Mouse (Mus musculus): ENCODE data around the gene Pcyt2. TPM values are rescaled to one million over a fixed set of nuclear protein-coding genes. Genes with fewer than 3 reads are reported as not detected.

Gene Pcyt2
- total and polyA plus RNA-seq, 3 experiments: 201 to 610 (median 344) TPM

DNA sequence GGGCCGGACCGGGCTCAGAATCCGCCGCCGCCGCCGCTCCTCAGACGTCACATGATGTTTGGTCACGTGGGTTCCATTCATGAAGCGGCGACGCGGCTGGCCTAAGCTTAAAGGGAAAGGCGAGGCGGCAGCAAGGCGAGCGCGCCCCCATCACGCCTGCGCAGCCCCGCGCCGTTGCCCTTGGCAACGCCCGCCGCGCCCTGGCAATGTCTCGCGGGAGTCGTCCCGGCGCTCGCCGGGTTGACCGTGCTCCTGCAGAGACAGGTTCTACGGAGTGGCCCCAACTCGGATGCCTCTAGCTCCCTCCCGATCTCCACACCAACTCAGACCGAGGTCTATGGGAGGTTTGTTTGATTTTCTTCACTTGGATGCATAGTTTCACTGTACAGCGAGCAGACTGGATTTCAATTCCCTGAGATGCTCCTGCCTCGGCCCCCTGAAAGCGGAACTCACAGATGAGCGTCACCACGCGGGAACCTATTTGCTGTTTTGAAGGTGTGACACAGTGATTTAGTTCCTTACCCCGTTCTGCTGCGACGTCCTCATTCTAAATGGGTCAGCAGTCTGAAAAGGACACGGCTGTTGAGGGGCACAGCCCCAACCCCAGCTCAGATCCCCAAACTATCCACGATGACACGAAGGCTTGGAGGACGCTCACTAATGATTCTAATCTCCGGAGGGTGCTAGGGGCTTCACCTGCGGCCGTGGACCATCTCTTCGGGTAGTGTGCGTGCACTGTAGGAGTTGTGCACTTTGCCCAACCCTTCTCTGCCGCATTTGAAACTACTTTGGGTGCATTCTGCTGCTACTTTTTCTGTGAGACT lies 16.0 kb upstream of the Pcyt2 start, which contains the start of gene Mafg:
Gene Mafg (minus strand): TSS at position 81 of the 824 bp plus-strand sequence.
- peak; percentile 96 for DNase-seq

DNA sequence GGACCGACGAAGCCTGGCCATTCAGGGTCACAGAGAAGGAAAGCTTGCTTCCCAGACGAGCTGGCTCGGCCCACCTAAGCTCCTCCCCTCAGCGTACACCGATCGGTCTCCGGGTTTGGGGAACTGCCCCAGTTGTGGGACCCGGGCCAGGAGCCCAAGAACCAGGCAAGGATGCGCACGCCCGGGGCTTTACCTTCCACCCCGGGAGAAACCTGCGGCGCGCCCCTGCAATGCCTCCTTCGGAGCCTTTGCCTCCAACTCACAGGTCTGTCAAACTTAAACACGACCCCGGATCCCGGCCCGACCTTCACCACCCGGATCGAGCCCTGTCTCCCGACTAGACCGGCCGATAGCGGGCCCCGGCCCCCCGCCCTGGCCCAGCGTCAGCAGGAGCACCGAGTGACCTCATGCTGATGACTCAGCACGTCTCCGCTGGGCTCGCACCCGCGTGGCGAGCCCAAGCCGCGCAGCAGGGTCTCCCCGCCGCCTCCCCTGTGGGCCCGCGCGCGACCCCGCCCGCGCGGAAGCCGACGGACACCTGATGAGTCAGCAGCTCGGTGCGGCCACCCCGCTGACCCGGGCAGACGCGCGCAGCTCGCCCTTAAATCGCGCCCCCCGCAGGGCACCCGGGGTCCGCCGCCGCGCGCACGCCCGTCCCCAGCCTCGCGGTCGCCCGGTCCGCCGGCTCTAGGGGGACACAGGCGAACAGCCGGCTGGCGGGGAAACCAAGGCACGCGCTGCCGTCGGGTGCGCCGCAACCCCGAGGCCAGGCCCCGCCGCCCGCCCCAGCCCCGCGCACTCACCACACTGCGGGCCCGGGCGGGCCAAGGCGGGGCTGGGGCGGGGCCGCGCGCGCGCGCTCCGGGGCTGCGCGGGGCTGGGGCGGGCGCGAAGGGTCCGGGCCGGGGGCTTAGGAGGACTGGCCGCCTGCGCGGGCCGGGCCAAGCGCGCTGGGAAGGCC lies 15.1 kb upstream of the Pcyt2 start:
- peak; percentile 92 for DNase-seq

DNA sequence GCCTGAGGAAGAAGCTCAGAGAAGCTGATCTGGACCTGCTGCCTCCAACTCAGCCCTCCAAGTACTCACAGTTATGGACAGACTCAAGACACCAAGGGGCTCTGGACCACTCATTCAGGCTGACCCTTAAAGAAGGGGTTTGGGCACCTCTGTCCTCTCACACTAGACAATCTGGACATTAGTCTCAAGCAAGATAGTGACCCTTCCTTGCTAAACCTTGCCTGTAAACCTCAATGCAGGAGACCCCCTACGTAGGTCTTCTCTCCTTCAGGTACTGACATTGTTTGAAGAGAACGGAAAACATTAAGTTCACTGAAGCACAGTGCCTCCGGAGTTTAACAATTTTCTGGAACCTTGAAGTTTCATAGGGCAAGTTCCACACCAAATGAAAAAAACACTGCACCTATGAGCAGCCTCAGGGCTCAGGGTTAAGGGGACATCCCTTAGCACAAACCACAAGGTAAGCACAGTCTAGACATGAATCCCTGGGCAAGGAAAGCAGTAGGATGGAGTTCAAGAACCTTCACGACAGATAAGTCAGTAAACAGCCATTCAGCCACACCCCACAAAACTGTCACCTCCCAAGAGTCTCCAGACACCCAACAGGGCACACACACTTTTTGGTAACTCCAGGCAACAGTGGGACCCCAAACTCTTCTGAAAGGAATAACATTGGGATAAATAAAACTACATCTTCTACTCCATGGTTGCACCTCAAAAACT lies 14.2 kb upstream of the Pcyt2 start:
- no peak for DNase-seq

DNA sequence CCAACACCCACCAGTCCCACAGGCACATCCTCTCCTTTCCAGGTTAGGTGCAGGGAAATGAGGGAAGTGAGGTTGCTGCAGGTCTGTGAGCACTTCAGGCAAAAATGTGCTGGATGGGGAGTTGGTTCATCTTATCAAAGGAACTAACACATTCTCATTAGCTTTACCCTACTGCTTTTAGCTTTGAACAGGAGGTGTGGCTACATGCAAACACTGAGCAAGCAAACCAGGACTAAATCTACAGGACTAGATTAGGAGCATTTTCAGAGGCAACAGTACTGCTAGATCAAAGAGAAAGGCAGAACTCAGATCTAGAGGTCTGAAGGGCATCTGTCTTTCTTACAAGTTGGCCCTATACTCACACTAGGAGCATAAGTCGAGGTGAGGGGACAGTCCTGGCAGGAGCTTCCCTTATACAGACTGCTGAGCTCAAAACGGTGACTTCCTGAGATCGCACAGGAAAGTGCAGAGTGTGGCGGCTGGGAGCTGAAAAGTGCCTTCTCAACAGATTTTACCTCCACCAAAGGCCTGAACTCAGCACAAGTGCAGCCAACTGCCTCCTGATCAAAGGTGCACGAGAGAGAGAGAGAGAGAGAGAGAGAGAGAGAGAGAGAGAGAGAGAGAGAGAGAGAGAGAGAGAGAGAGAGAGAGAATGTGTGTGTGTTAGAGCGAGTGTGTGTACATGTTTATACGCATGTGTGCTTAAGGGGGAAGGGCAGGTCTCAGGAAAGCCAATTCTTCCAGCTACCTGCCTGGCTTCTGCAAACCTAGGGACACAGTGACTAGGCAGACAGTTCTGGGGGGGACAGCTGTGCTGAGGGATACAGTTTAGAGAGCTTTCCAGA lies 13.4 kb upstream of the Pcyt2 start:
- DNase-seq: no peak

DNA sequence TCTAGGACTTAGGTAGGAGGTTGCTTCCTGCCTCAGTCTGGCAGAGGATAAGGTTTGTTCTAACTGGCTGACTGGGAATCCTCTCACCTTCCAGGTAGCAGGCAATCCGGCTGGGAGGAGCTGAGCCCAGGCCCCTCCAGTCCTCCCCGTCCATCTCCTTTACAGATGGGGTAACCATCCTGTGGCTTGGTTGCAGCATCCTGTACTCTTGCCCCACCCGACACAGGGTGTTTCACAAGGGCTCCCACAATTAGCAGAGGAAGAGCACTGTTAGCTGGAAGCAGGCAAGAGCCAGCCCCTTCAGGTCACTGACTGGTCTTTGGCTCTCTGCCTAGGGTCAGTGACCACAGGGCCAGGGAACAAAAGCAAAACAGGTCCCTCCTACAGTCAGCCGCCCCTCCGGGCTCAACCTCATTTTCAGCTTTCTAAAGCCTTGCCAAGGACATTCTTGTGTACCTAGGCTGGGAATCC lies 12.7 kb upstream of the Pcyt2 start:
- DNase-seq: peak; percentile 75

DNA sequence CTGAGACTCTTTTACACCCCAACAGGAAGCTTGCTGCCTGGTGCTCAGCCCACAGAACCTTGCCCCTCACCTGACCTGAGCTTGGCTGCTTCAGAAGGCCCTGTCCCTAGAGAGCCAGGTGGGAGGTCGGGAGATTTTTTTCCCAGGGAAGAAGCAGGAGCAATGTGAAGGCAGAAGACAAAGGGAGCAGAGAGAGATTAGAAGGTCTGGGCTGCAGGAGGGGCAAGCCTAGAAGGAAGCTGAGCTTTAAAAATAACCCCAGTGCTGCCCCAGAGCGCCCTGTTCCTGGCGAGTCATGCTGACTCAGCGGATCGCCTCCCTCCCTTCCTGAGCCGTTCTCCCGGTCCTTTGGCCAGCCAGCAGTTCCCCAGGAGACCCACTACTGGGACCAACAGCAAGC lies 12.2 kb upstream of the Pcyt2 start:
- peak; percentile 76 for DNase-seq

DNA sequence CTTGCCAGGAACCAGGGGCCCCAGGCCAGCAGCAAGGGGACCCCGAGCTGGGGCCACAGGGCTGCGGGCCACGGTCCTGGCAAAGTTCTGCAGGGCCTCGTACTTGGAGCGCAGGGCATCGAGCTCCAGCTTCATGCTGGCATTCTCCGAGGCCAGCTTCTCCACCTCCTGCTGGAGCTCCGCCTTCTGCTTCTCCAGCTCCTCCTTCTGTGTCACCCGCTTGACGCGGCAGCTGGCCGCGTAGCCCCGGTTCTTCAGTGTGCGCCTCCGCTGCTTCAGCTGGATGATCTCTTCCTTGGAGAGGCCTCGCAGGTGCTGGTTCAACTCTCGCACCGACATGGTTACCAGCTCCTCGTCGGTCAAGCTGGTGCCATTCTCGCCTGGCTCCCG lies 11.6 kb upstream of the Pcyt2 start:
- peak; percentile 77 for DNase-seq

DNA sequence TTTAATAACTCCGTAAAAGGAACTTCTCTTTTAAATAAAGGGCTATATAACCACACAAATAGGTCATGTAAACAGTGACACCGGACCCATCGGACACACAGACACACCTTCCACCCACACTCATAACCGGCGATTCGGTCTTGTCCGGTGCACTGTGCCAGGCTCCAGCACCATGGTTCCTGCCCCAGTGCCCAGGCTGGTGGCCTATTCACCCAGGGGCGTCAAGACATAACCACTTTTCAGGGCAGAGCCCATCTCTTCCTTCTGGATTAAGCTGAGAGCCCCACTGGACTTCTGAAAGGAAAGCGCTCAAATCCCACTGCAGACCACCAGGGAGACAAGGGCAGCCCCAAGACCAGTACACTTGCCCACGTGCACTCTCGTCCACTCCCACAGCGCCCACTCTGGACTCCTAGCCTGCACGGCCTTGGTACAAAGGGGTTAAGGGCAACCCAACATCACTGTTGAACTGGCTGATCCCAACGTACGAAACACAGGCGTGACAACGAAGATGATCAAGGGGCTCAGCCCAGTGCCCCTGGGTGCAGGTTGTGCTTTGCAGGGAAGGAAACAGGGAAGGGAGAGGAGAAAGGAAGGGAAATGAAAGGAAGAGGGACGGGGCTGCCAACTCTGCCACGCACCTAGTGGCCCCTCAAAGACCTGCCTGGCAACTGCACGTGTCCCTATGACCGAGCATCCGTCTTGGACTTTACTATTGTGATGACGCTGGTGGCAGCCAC lies 11.0 kb upstream of the Pcyt2 start:
- no peak for DNase-seq

DNA sequence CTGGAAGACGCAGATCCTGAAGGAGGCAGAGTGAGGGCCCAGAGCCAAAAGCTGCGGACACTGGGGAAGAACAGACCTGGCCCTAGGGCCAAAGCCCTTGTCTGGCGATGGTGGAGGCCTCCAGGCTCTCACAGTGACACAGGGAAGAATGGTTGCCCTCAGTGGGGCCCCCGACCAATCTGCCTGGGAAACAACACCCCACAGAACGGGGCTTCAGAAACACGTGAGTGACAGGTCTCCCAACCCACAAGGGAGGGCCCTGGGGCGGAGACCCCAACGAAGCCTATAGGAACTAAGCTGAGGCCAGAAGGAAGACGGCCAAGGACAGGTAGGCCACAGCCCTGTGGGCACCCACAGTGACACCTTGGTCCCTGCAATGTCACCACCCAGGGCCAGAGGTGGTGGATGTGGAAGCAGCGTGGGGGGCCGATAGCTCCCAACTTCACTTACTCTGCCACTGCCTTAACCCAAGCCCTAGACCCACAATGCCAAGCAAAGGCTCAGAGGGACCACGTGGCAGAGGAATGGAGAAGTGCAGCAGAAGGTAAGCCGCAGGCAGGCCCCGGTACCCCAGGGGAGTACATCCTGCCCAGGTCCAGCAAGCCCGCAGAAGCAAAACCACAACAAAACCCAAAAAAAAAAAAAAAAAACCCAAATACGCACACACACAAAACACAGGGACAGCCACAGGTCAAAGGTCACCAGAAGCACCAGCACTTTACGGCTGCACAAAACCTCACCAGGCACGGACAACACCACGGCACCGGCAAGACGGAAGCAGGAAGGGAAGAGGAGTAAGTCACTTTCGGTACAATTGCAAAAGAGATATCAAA lies 9.9 kb upstream of the Pcyt2 start:
- no peak for DNase-seq

DNA sequence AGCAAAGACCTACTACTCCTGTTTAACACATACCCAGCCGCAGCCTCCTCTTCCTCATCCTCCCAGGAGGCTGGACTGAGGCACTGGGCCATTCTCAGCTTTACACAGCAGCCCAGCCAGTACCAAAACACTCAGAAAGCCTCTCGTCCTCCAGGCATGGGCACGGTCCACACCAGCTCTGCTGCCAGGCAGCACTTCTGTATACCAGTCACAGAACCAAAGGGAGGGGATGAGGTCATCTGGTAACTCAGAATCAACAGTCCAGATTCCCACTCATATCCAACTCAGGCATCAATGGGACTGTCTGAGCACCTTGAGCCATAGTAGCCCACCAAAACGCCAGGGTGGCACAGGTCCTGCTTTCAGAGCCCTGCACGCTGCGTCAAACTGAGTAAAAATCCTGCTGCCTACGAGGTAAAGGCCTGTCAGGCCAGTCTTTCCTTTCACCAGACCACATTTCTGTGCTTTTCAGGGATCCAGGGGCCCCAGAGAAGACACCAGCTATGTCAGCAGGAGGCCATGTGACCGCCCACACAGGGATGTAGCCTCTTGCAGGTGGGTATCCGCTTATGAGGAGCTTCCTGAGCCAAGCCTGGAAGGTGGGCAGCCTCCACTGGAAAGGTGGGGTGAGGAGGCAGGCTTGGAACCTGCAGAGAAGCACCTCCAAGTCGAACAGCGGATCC lies 9.2 kb upstream of the Pcyt2 start:
- no peak for DNase-seq

DNA sequence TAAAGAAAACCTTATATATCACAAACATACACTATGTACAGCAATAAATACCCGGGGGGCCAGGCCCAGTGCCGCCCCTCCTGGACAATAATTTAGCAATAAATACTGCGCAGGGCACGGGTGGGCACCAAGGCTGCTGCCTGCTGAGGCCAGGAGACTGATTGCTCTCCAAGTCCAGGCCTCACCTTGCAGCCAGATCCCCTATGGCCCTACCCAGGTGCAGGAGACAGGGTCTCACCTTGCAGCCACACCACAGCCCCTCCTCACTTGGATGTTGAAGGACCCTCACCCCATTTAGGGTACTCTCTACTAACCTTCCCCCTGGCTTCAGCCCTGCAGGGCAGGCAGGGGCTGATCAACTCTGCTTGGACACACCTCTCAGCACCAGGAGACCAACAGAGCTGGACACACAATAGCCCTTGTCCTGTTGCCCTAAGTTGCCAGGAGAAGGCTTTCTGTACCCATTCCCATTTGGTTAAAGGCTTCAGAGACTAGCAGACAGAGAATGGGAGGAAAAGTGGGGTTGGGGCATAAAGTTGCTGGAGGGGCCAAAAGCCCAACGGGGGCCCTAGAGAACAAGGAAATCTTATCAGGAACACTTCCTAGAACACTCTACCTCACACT lies 7.5 kb upstream of the Pcyt2 start, which contains the start of gene Sirt7:
Gene Sirt7 (minus strand): TSS at position 89 of the 624 bp plus-strand sequence.
- no peak for DNase-seq

DNA sequence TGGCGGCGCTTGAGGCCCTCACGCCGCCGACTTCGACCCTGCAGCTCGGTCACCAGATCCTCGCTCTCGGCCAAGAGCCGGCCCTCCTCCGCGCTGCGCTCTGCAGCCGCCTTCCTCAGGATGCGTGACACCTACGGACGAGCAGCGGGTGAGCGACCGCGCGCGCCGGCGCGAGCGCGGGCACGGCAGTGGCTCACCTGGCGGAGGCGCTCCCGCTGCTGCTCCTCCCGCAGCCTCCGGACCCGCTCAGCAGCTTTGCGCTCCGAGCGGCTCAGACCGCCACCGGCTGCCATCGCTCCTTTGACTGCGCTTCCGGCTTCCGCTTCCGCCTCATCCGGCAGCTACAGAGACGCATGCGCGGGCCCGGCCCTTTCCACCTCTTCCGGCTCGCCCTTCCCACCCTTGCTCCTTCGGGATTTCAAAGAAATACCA lies 7.0 kb upstream of the Pcyt2 start:
- peak; percentile 91 for DNase-seq

DNA sequence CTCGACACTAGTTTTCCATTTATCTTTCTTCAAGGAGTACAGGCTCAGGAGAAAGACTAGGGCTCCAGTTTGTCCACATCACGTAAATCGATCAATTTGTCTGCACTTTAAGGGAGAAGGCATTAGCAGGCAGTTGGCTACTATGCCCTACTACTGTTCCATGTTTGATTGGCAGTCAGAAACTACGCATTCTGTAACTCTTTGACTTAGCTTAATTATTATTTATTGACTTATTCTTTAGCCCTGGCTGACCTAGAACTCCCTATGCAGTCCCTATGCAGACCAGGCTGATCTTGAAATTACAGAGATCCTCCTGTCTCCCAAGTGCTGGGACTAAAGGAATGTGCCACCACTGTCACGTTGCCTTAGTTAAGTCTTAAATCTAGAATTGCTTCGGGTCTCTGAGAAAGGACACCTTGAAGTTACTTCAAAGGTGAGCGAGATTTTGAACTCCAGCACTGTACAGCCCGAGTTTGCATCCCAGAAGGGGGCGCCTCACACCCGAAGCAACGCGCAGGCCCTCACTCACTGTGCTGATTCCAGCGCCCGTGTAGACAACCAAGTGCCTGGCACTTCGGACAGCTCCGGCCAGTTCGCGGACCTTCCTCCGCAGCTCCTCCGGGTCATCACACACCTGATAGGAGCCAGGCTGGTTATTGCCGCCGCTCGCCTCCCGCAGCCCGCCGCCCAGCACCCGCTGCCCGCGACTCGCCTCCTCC lies 6.4 kb upstream of the Pcyt2 start:
- DNase-seq: peak; percentile 80

DNA sequence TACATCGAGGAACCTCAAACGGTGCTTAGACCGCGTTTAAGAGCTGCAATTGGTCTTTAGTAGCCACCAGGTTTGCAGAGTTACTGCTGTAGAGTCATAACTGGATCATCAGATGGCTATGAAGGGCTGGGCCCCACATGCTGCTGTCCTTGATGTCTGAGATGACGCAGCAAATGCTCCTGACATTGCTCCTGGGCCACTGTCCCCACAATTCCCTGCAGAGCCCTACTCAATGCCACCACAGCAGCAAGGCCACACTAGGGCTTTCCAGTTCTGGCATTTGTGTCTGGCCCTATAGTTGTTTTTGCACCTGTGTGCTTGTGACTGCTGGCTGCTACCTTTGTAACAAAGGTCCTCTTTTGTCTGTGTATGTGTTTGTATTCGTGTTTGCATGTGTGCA lies 5.1 kb upstream of the Pcyt2 start:
- peak; percentile 78 for DNase-seq

DNA sequence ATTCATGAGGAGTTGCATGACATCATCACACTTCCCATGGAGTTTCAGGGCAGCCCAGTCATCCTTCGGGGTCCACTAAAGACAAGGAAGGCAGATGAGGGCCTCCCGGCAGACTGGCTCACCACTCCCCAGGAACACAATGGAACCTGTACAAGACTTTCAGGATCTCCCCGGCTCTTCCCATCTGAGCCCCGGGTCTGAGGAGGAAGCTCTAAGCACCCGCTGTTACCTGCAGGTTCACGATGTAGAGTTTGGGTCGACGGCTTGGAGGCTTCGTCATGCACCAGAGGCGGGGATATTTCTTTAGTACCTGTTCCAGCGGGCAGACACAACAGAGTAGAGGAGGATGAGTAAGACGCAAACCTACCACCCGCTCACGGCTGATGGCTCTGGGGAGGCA lies 2.5 kb upstream of the Pcyt2 start:
- peak; percentile 1 for DNase-seq

DNA sequence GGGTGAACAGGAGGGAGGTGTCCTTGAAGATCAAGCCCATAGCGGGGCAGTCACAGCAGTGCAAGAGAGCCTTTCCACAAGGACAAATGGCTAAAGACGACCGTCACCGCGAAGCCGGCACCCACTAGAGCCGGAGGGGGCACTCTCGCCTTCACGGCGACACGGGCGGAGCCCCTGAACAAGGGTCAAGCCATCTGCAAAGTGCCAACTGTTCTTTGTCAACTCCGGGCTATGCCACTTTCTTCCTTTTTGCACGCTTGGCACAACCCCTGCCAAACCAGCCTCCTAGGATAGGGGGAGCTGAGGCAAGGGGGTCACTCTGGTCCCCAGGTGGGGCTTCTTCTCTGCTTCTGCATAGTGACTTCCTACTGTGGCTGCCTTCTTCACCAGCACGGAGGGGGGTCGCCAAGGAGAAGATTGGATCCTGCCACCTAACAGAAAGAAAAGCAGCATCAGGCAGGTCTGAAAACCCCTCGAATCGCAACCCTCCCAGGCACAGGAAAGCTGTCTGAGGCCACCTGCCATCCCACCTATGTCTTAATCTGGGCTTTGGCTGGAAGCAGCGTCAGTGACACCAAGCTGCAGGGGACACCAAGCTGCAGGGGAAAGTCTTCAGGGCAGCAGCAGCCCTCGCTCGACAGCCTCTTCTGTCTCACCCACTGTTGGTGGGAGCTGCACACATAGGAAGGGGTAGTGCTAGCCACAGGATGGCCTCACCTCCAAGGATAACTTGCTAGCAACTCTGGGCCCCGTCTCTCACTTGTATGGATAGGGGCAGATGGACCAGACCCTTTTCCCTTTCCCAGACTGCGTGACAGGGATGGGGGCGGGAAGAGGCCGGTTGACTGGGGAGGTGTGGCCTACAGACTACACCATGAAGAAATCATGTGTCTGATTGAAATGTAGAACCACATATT lies 1.1 kb upstream of the Pcyt2 start:
- DNase-seq: peak; percentile 55
